Mouse (Mus musculus) large intestine, adult 2 months (tissue): ENCODE measurements around the gene Pycr1. TPM values are rescaled to one million over a fixed set of nuclear protein-coding genes. Genes with fewer than 3 reads are reported as not detected.

Source experiments
- DNase-seq: peaks from one replicate; pipeline ENCODE4 v3.0.0-alpha.2; 2012; ENCODE audit warnings: low read depth, low spot score
- WGBS: fragments of 180-500 bp; shearing (Covaris S2); methylation state at CpG from one replicate; pipeline ENCODE4 v1.1.7; 2018; 5-methylcytosine and 5-hydroxymethylcytosine counted together
- polyA plus RNA-seq: library from polyadenylated mRNA; depleted of rRNA; stranded (reverse); fragments of >200 nt; gene quantifications from 2 replicates; pipeline ENCODE4 v1.2.3, GENCODE M21; 2012

Gene Pycr1
- polyA plus RNA-seq, 1 experiment: 16.7 TPM

DNA sequence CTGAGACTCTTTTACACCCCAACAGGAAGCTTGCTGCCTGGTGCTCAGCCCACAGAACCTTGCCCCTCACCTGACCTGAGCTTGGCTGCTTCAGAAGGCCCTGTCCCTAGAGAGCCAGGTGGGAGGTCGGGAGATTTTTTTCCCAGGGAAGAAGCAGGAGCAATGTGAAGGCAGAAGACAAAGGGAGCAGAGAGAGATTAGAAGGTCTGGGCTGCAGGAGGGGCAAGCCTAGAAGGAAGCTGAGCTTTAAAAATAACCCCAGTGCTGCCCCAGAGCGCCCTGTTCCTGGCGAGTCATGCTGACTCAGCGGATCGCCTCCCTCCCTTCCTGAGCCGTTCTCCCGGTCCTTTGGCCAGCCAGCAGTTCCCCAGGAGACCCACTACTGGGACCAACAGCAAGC, 13.7 kb downstream of the Pycr1 start:
- no peak for DNase-seq
- WGBS: 15% methylated on average over 7 of the region's 7 CpGs

- 68% methylated on average over 23 of the region's 23 CpGs for WGBS
- no peak for DNase-seq
Observed at GRCm38 (mm10) chr11:120629341-120629730, 14.2 kb downstream of the Pycr1 start.

DNA sequence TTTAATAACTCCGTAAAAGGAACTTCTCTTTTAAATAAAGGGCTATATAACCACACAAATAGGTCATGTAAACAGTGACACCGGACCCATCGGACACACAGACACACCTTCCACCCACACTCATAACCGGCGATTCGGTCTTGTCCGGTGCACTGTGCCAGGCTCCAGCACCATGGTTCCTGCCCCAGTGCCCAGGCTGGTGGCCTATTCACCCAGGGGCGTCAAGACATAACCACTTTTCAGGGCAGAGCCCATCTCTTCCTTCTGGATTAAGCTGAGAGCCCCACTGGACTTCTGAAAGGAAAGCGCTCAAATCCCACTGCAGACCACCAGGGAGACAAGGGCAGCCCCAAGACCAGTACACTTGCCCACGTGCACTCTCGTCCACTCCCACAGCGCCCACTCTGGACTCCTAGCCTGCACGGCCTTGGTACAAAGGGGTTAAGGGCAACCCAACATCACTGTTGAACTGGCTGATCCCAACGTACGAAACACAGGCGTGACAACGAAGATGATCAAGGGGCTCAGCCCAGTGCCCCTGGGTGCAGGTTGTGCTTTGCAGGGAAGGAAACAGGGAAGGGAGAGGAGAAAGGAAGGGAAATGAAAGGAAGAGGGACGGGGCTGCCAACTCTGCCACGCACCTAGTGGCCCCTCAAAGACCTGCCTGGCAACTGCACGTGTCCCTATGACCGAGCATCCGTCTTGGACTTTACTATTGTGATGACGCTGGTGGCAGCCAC, 14.8 kb downstream of the Pycr1 start:
- WGBS: 83% methylated on average over 23 of the region's 23 CpGs
- DNase-seq: no peak

DNA sequence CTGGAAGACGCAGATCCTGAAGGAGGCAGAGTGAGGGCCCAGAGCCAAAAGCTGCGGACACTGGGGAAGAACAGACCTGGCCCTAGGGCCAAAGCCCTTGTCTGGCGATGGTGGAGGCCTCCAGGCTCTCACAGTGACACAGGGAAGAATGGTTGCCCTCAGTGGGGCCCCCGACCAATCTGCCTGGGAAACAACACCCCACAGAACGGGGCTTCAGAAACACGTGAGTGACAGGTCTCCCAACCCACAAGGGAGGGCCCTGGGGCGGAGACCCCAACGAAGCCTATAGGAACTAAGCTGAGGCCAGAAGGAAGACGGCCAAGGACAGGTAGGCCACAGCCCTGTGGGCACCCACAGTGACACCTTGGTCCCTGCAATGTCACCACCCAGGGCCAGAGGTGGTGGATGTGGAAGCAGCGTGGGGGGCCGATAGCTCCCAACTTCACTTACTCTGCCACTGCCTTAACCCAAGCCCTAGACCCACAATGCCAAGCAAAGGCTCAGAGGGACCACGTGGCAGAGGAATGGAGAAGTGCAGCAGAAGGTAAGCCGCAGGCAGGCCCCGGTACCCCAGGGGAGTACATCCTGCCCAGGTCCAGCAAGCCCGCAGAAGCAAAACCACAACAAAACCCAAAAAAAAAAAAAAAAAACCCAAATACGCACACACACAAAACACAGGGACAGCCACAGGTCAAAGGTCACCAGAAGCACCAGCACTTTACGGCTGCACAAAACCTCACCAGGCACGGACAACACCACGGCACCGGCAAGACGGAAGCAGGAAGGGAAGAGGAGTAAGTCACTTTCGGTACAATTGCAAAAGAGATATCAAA, 15.9 kb downstream of the Pycr1 start:
- WGBS: 73% methylated on average over 22 of the region's 22 CpGs
- no peak for DNase-seq

DNA sequence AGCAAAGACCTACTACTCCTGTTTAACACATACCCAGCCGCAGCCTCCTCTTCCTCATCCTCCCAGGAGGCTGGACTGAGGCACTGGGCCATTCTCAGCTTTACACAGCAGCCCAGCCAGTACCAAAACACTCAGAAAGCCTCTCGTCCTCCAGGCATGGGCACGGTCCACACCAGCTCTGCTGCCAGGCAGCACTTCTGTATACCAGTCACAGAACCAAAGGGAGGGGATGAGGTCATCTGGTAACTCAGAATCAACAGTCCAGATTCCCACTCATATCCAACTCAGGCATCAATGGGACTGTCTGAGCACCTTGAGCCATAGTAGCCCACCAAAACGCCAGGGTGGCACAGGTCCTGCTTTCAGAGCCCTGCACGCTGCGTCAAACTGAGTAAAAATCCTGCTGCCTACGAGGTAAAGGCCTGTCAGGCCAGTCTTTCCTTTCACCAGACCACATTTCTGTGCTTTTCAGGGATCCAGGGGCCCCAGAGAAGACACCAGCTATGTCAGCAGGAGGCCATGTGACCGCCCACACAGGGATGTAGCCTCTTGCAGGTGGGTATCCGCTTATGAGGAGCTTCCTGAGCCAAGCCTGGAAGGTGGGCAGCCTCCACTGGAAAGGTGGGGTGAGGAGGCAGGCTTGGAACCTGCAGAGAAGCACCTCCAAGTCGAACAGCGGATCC, 16.6 kb downstream of the Pycr1 start:
- no peak for DNase-seq

GRCm38 (mm10) chr11:120625152-120625775, 18.3 kb downstream of the Pycr1 start, which contains the start of gene Sirt7:
Sirt7 (minus strand) TSS chr11:120625240.
- DNase-seq: no peak
- WGBS: 8% methylated on average over 5 of the region's 5 CpGs

More for the DNA sequence above, 16.6 kb downstream of the Pycr1 start:
- WGBS: 88% methylated on average over 11 of the region's 11 CpGs

- DNase-seq: no peak
- WGBS: under 1% methylated on average over 53 of the region's 53 CpGs
Observed at GRCm38 (mm10) chr11:120624680-120625111, 18.9 kb downstream of the Pycr1 start.

DNA sequence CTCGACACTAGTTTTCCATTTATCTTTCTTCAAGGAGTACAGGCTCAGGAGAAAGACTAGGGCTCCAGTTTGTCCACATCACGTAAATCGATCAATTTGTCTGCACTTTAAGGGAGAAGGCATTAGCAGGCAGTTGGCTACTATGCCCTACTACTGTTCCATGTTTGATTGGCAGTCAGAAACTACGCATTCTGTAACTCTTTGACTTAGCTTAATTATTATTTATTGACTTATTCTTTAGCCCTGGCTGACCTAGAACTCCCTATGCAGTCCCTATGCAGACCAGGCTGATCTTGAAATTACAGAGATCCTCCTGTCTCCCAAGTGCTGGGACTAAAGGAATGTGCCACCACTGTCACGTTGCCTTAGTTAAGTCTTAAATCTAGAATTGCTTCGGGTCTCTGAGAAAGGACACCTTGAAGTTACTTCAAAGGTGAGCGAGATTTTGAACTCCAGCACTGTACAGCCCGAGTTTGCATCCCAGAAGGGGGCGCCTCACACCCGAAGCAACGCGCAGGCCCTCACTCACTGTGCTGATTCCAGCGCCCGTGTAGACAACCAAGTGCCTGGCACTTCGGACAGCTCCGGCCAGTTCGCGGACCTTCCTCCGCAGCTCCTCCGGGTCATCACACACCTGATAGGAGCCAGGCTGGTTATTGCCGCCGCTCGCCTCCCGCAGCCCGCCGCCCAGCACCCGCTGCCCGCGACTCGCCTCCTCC, 19.4 kb downstream of the Pycr1 start:
- WGBS: 10% methylated on average over 30 of the region's 30 CpGs
- DNase-seq: no peak

DNA sequence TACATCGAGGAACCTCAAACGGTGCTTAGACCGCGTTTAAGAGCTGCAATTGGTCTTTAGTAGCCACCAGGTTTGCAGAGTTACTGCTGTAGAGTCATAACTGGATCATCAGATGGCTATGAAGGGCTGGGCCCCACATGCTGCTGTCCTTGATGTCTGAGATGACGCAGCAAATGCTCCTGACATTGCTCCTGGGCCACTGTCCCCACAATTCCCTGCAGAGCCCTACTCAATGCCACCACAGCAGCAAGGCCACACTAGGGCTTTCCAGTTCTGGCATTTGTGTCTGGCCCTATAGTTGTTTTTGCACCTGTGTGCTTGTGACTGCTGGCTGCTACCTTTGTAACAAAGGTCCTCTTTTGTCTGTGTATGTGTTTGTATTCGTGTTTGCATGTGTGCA, 20.8 kb downstream of the Pycr1 start:
- WGBS: 86% methylated on average over 6 of the region's 6 CpGs
- DNase-seq: no peak

DNA sequence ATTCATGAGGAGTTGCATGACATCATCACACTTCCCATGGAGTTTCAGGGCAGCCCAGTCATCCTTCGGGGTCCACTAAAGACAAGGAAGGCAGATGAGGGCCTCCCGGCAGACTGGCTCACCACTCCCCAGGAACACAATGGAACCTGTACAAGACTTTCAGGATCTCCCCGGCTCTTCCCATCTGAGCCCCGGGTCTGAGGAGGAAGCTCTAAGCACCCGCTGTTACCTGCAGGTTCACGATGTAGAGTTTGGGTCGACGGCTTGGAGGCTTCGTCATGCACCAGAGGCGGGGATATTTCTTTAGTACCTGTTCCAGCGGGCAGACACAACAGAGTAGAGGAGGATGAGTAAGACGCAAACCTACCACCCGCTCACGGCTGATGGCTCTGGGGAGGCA, 23.4 kb downstream of the Pycr1 start:
- DNase-seq: no peak
- WGBS: 95% methylated on average over 14 of the region's 14 CpGs

GRCm38 (mm10) chr11:120618619-120619535, 24.7 kb downstream of the Pycr1 start:
- DNase-seq: no peak
- WGBS: 88% methylated on average over 25 of the region's 25 CpGs

- WGBS: under 1% methylated on average over 56 of the region's 56 CpGs
Observed at GRCm38 (mm10) chr11:120617519-120618112, 26.0 kb downstream of the Pycr1 start, which contains the start of gene Pcyt2. Pcyt2 (minus strand) TSS chr11:120617936.

GRCm38 (mm10) chr11:120616617-120617294, 26.8 kb downstream of the Pycr1 start:
- no peak for DNase-seq
- 35% methylated on average over 4 of the region's 4 CpGs for WGBS

More at GRCm38 (mm10) chr11:120617519-120618112, 26.0 kb downstream of the Pycr1 start, which contains the start of gene Pcyt2:
- DNase-seq: no peak

DNA sequence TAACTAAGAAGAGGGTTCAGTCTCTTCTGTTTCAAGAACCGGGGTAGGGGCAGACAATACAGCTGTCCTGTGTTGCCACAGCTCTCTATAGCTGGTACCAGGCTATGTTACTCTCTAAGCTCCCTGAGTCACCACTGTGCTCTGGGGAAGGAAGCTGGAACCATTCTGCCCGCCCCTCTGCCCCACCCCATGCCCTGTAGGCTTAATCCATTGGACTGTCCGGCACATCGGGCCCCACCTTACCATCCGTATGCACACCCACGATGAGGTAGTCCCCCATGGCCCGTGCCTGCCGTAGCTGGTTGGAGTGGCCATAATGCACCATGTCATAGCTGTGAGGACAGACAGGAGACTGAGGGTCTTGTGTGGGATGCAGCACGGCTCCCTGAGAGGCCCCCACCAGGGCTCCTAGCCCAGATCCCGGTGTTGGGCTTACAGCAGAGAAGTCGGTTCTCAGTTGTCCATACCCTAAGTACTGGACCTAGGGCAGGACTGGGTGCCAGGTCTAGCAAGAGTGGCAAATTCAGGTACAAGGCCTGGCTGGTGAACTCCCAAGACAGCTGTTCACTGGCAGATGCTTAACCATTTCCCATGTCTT, 27.9 kb downstream of the Pycr1 start:
- 67% methylated on average over 11 of the region's 11 CpGs for WGBS
- DNase-seq: no peak

- 95% methylated on average over 6 of the region's 6 CpGs for WGBS
- DNase-seq: no peak
Observed at GRCm38 (mm10) chr11:120615167-120615566, 28.4 kb downstream of the Pycr1 start.

GRCm38 (mm10) chr11:120613976-120614375, 29.6 kb downstream of the Pycr1 start:
- no peak for DNase-seq
- WGBS: 87% methylated on average over 8 of the region's 8 CpGs
